Mouse (Mus musculus): ENCODE measurements around the gene Tnfrsf14. TPM values are rescaled to one million over a fixed set of nuclear protein-coding genes. Genes with fewer than 3 reads are reported as not detected.

The Tnfrsf14 gene
- polyA plus RNA-seq, 1 experiment from 2014 or later = 51.7 TPM

- H3K4me2 ChIP-seq = no peak overlapping the region
- peaks cover 61% of the 10 kb centered on the region for H3K36me3 ChIP-seq
- no peak for ATAC-seq (ENCODE audit: low read depth)
- 32% methylated on average over 3 of the region's 3 CpGs for WGBS (ENCODE audit: insufficient replicate concordance)
- H3K9ac ChIP-seq = peak overlapping the region; percentile 69; the same call in 1 of the 2 replicates
- H3K4me1 ChIP-seq (replicated peaks) = peaks cover 91% of the 10 kb centered on the region
- H3K27ac ChIP-seq = peak overlapping the region; percentile 98
- H3K27me3 ChIP-seq = no peaks in the 10 kb centered on the region
- H3K4me3 ChIP-seq (replicated peaks) = no peak overlapping the region
- no peak for DNase-seq
- 0 out of 2 replicates have a peak, but pooled peaks cover 4% of the 10 kb centered on the region for H3K9me3 ChIP-seq (replicated peaks)
These were observed 13.7 kb downstream of the Tnfrsf14 start for GRCm38 (mm10) chr4:154914707-154915106.

GRCm38 (mm10) chr4:154914252-154914651 lies 14.1 kb downstream of the Tnfrsf14 start:
- no peak for ATAC-seq (ENCODE audit: low read depth)
- Histone ChIP-seq H3K9ac (peak overlapping the region; percentile 69), H3K36me3 (peaks cover 58% of the 10 kb centered on the region), H3K9me3 (replicated peaks) (0 out of 2 replicates have a peak, but pooled peaks cover 4% of the 10 kb centered on the region), H3K4me1 (replicated peaks) (peaks cover 95% of the 10 kb centered on the region), H3K4me3 (replicated peaks) (no peak overlapping the region), H3K4me2 (no peak overlapping the region), H3K27ac (peak overlapping the region; percentile 98), H3K27me3 (no peaks in the 10 kb centered on the region)
- no peak for DNase-seq
- WGBS (ENCODE audit: insufficient replicate concordance) = 92% methylated on average over 4 of the region's 4 CpGs

- Histone ChIP-seq H3K36me3 (peaks cover 54% of the 10 kb centered on the region), H3K27me3 (no peaks in the 10 kb centered on the region), H3K9ac (peak overlapping the region; percentile 69), H3K4me2 (no peak overlapping the region), H3K9me3 (replicated peaks) (0 out of 2 replicates have a peak, but pooled peaks cover 4% of the 10 kb centered on the region), H3K4me3 (replicated peaks) (no peak overlapping the region), H3K27ac (peak overlapping the region; percentile 98), H3K4me1 (replicated peaks) (peaks cover 96% of the 10 kb centered on the region)
- 77% methylated on average over 3 of the region's 3 CpGs for WGBS (ENCODE audit: insufficient replicate concordance)
- no peak for ATAC-seq (ENCODE audit: low read depth)
- DNase-seq = no peak
These were observed 14.5 kb downstream of the Tnfrsf14 start for GRCm38 (mm10) chr4:154913845-154914244.

GRCm38 (mm10) chr4:154911644-154912043 lies 16.7 kb downstream of the Tnfrsf14 start:
- peaks cover 32% of the 10 kb centered on the region for H3K36me3 ChIP-seq
- WGBS (ENCODE audit: insufficient replicate concordance) = 8% methylated on average over 2 of the region's 2 CpGs
- H3K9ac ChIP-seq = peak overlapping the region; percentile 77
- H3K4me1 ChIP-seq (replicated peaks) = peaks cover 91% of the 10 kb centered on the region
- H3K27ac ChIP-seq = peak overlapping the region; percentile 98
- peak overlapping the region; percentile 33 for H3K4me3 ChIP-seq (replicated peaks)
- DNase-seq (peak; percentile 74), ATAC-seq (ENCODE audit: low read depth) (peak; percentile 92)
- peak overlapping the region; percentile 62 for H3K4me2 ChIP-seq
- H3K9me3 ChIP-seq (replicated peaks) = no peaks in the 10 kb centered on the region
- H3K27me3 ChIP-seq = no peaks in the 10 kb centered on the region

- Histone ChIP-seq H3K9ac (peak overlapping the region; percentile 77), H3K4me1 (replicated peaks) (peaks cover 89% of the 10 kb centered on the region), H3K9me3 (replicated peaks) (no peaks in the 10 kb centered on the region), H3K27me3 (no peaks in the 10 kb centered on the region), H3K4me2 (peak overlapping the region; percentile 62), H3K27ac (peak overlapping the region; percentile 98), H3K36me3 (peaks cover 24% of the 10 kb centered on the region), H3K4me3 (replicated peaks) (peak overlapping the region; percentile 33)
- DNase-seq (peak; percentile 59), ATAC-seq (ENCODE audit: low read depth) (peak; percentile 62)
- 34% methylated on average over 15 of the region's 15 CpGs for WGBS (ENCODE audit: insufficient replicate concordance)
These were observed 17.5 kb downstream of the Tnfrsf14 start for GRCm38 (mm10) chr4:154910606-154911522.

GRCm38 (mm10) chr4:154908490-154908889 lies 19.9 kb downstream of the Tnfrsf14 start:
- H3K4me2 ChIP-seq = peak overlapping the region; percentile 58
- peak overlapping the region; percentile 95 for H3K27ac ChIP-seq
- peak overlapping the region; percentile 74 for H3K9ac ChIP-seq
- 0 out of 2 replicates have a peak, but pooled peaks cover 2% of the 10 kb centered on the region for H3K36me3 ChIP-seq
- DNase-seq (no peak), ATAC-seq (ENCODE audit: low read depth) (no peak)
- no peaks in the 10 kb centered on the region for H3K9me3 ChIP-seq (replicated peaks)
- H3K27me3 ChIP-seq = no peaks in the 10 kb centered on the region
- no peak overlapping the region for H3K4me3 ChIP-seq (replicated peaks)
- H3K4me1 ChIP-seq (replicated peaks) = peaks cover 82% of the 10 kb centered on the region
- 36% methylated on average over 5 of the region's 5 CpGs for WGBS (ENCODE audit: insufficient replicate concordance)

- peak; percentile 82 for DNase-seq
- Histone ChIP-seq H3K9me3 (replicated peaks) (no peaks in the 10 kb centered on the region), H3K9ac (peak overlapping the region; percentile 74), H3K4me3 (replicated peaks) (no peak overlapping the region), H3K4me2 (peak overlapping the region; percentile 58), H3K27me3 (no peaks in the 10 kb centered on the region), H3K4me1 (replicated peaks) (peaks cover 78% of the 10 kb centered on the region), H3K36me3 (no peaks in the 10 kb centered on the region), H3K27ac (peak overlapping the region; percentile 95)
- peak; percentile 16; the same call in 1 of the 2 replicates for ATAC-seq (ENCODE audit: low read depth)
- WGBS (ENCODE audit: insufficient replicate concordance) = 36% methylated on average over 17 of the region's 17 CpGs
These were observed 20.5 kb downstream of the Tnfrsf14 start for GRCm38 (mm10) chr4:154907833-154908232.

- Histone ChIP-seq H3K27ac (peak overlapping the region; percentile 71), H3K27me3 (peaks cover 5% of the 10 kb centered on the region), H3K36me3 (no peaks in the 10 kb centered on the region), H3K9ac (peak overlapping the region; percentile 77), H3K4me3 (replicated peaks) (peak overlapping the region; percentile 61), H3K4me1 (replicated peaks) (peaks cover 50% of the 10 kb centered on the region), H3K4me2 (peak overlapping the region; percentile 80), H3K9me3 (replicated peaks) (no peaks in the 10 kb centered on the region)
- peak; percentile 95 for ATAC-seq (ENCODE audit: low read depth)
- WGBS (ENCODE audit: insufficient replicate concordance) = 1% methylated on average over 16 of the region's 16 CpGs
- peak; percentile 89 for DNase-seq
These were observed 23.9 kb downstream of the Tnfrsf14 start for GRCm38 (mm10) chr4:154904185-154905071.

- no peak overlapping the region for H3K4me3 ChIP-seq (replicated peaks)
- H3K27me3 ChIP-seq = peaks cover 22% of the 10 kb centered on the region
- H3K27ac ChIP-seq = no peak overlapping the region
- DNase-seq = no peak
- H3K9ac ChIP-seq = no peak overlapping the region
- no peaks in the 10 kb centered on the region for H3K9me3 ChIP-seq (replicated peaks)
- H3K36me3 ChIP-seq = no peaks in the 10 kb centered on the region
- no peak for ATAC-seq (ENCODE audit: low read depth)
- 65% methylated on average over 2 of the region's 2 CpGs for WGBS (ENCODE audit: insufficient replicate concordance)
- H3K4me2 ChIP-seq = no peak overlapping the region
- H3K4me1 ChIP-seq (replicated peaks) = peaks cover 56% of the 10 kb centered on the region
These were observed 26.0 kb downstream of the Tnfrsf14 start for GRCm38 (mm10) chr4:154902371-154902770.

GRCm38 (mm10) chr4:154898506-154899446 lies 29.6 kb downstream of the Tnfrsf14 start, which contains the start of gene Fam213b:
Gene Fam213b, minus strand, starts transcription at chr4:154899135.
- Histone ChIP-seq H3K27me3 (peaks cover 57% of the 10 kb centered on the region), H3K4me3 (replicated peaks) (peak within 1 kb of the TSS; percentile 55), H3K9ac (peak within 1 kb of the TSS; percentile 64), H3K27ac (no peak within 1 kb of the TSS), H3K36me3 (no peaks in the 10 kb centered on the region), H3K9me3 (replicated peaks) (no peaks in the 10 kb centered on the region), H3K4me1 (replicated peaks) (peaks cover 32% of the 10 kb centered on the region), H3K4me2 (peak within 1 kb of the TSS; percentile 79)
- ATAC-seq (ENCODE audit: low read depth) (peak; percentile 92), DNase-seq (peak; percentile 86)
- 8% methylated on average over 43 of the region's 43 CpGs for WGBS (ENCODE audit: insufficient replicate concordance)
